Mouse (Mus musculus) adrenal gland, postnatal 14 days (tissue): ENCODE measurements around the gene Gm16381. TPM values are rescaled to one million over a fixed set of nuclear protein-coding genes. Genes with fewer than 3 reads are reported as not detected.
"Not testable (repeated sequence)": the region's sequence is repeated elsewhere in the genome, so short reads cannot be mapped to it uniquely, and the experiment has no call there.

Experiments
- DNase-seq: peaks from one replicate; pipeline ENCODE4 v3.0.0; 2021; ENCODE audit warnings: mixed read lengths
- long read RNA-seq, 2 experiments: library from polyadenylated mRNA; stranded (forward); transcript quantifications; one replicate each; pipeline ENCODE4 v2.0.0; 2021
- total RNA-seq: library from RNA; stranded (reverse); gene quantifications from 2 replicates; pipeline ENCODE4 v1.2.3, GENCODE M21; 2021

Gm16381 gene
- total RNA-seq, result not detected in 2 replicates
- long read RNA-seq, experiment 1, result 0 reads
- long read RNA-seq, experiment 2, result 0 reads

GRCm38 (mm10) chr12:87644520-87644919 is at the start of gene Gm16381:
Gene Gm16381, minus strand, starts transcription at chr12:87644620.
- DNase-seq, result not testable (repeated sequence)

- not testable (repeated sequence) for DNase-seq
Measured at GRCm38 (mm10) chr12:87652916-87653703, 8.7 kb upstream of the Gm16381 start.

GRCm38 (mm10) chr12:87618569-87618968 is 25.9 kb downstream of the Gm16381 start, which contains the start of gene Gm4027:
Gene Gm4027, plus strand, starts transcription at chr12:87618869.
- not testable (repeated sequence) for DNase-seq

DNA sequence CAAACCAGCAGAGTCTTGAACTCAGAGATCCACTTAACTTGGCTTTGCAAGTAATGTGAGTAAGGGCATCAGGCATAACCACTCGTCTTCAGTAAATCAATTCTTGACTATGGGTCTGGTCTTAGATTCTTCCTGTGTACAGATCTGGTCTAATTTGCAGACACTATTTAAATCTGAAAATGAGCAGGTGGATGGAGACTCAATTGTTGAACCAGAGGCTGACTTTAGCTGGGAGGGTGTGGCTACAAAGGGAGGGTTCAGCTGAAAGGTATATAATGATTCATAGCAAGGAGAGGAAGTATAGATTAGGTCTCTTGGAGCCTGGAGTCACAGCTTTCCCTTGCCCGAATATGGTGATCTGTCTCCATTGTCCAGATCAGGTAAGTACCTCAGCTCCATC is 42.0 kb downstream of the Gm16381 start, which contains the start of gene Oog1:
Gene Oog1, plus strand, starts transcription at position 301 of the 400 bp plus-strand sequence.
- not testable (repeated sequence) for DNase-seq

DNA sequence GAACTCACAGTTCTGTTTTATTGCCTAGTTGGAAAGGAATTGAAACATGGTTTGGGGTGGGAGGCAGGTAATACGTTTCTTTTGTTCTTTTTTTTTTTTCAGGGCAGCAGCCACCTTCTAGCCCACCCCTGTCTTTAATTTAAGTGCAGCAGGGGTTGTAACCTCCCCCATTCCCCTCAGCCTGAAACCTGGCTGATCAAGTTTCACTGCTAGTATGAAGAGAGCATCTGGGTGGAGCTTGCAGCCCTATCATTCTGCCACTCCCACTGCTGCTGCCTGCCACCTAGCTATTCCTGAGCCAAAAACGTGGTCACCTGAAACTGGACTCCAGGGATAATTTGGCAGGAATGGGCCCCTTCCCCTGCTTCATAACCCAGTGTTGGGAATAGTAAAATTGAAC is 43.0 kb downstream of the Gm16381 start:
- DNase-seq, result not testable (repeated sequence)

Other genes with a start within 250 kb of the Gm16381 start
- gene Slirp, start 200.7 kb downstream of the Gm16381 start, total RNA-seq, result 155 and 158 TPM in 2 replicates
- 21.7 and 23.6 TPM in 2 replicates for gene Alkbh1, start 200.6 kb downstream of the Gm16381 start, total RNA-seq
- 63.3 and 67.8 TPM in 2 replicates for gene Snw1, start 172.3 kb downstream of the Gm16381 start, total RNA-seq
- not detected in 2 replicates for gene Gm5788, start 149.9 kb downstream of the Gm16381 start, total RNA-seq
- gene Gm8300, start 130.3 kb downstream of the Gm16381 start, total RNA-seq, result not detected in 2 replicates
- not detected in 2 replicates for gene Oog1, start 41.9 kb downstream of the Gm16381 start, total RNA-seq
- gene Gm4027, start 25.8 kb downstream of the Gm16381 start, total RNA-seq, result not detected in 2 replicates
- gene Gm21319, start 131.1 kb upstream of the Gm16381 start, total RNA-seq, result not detected in 2 replicates
- gene Gm21936, start 150.9 kb upstream of the Gm16381 start, total RNA-seq, result not detected in 2 replicates
- gene BB287469, start 172.0 kb upstream of the Gm16381 start, total RNA-seq, result not detected in 2 replicates
- not detected in 2 replicates for gene Gm2001, start 197.7 kb upstream of the Gm16381 start, total RNA-seq
- not detected in 2 replicates for gene Gm2016, start 229.5 kb upstream of the Gm16381 start, total RNA-seq